Mouse (Mus musculus): ENCODE measurements around the gene Atp1b1. TPM values are rescaled to one million over a fixed set of nuclear protein-coding genes. Genes with fewer than 3 reads are reported as not detected.

The Atp1b1 gene
- total and polyA plus RNA-seq, 3 experiments = 0.23 to 0.43 TPM; not detected in 1

DNA sequence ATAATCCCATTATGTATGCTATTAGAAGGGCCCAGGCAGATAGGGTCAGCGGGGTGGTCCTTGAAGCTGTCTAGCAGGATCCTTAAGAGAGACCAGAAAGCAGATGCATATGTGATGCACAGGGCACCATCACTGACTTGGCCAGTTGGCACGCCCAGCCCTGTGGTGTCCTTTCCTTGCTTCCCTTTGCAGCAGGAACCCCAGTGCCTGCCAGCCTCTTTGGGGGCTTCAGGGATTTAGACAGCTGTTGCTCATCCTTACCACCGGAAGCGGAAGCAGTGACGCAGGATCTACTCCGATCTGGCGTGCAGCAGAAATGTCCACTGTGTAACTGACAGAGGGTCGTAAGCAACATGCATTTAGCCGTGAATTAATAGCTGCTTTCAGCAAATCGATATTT, 9.3 kb upstream of the Atp1b1 start:
- Histone ChIP-seq H3K27me3 (ENCODE audit: control insufficient read depth in 1 of 2, insufficient read depth in 2 of 2, low read length in 2 of 2) (no peaks in the 10 kb centered on the region), H3K27ac (ENCODE audit: control insufficient read depth, low read depth, low read length) (no peak overlapping the region), H3K36me3 (ENCODE audit: control insufficient read depth in 1 of 2, insufficient read depth in 2 of 2, low read length in 2 of 2) (no peaks in the 10 kb centered on the region), H3K9me3 (replicated peaks; ENCODE audit: insufficient read depth, low read length) (no peaks in the 10 kb centered on the region), H3K9ac (ENCODE audit: control insufficient read depth, low read depth, low read length, poor library complexity, severe bottlenecking) (no peak overlapping the region), H3K79me2 (ENCODE audit: control insufficient read depth, insufficient read depth, low read length, poor library complexity) (no peaks in the 10 kb centered on the region), H3K4me1 (ENCODE audit: control insufficient read depth in 1 of 2, insufficient read depth in 2 of 2, low read length in 2 of 2) (no peaks in the 10 kb centered on the region), H3K4me3 (ENCODE audit: control insufficient read depth in 1 of 2, insufficient read depth in 1 of 2, low read depth in 2 of 2, low read length in 2 of 2) (no peak overlapping the region)
- no peak for TF ChIP-seq TAL1 (IDR thresholded peaks at IDR 0.05; ENCODE audit: low read length)
- DNase-seq (ENCODE audit: low read depth, low spot score) = no peak

DNA sequence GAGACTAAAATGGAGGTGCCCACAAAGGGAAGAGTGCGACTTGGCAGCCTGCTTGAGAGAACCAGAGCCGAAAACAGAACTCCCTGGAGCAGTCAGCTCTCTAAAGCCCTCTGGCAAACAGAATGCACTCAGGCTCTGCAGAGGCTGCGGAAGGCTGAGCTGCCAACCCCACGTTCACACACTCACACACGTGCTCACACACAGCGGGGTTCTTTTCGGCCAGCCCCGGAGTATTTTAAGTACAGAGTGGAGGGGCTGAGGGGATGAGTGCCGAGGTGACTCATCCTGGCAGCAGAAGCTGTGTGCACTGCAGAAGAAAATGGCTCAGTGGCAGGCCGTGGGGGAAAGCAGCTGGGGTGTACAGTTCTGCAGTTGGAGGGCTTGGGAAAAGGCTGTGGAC, 3.6 kb upstream of the Atp1b1 start:
- no peaks in the 10 kb centered on the region for H3K4me1 ChIP-seq (ENCODE audit: control insufficient read depth in 1 of 2, insufficient read depth in 2 of 2, low read length in 2 of 2)
- DNase-seq (ENCODE audit: low read depth, low spot score) = no peak
- no peaks in the 10 kb centered on the region for H3K36me3 ChIP-seq (ENCODE audit: control insufficient read depth in 1 of 2, insufficient read depth in 2 of 2, low read length in 2 of 2)
- no peaks in the 10 kb centered on the region for H3K27me3 ChIP-seq (ENCODE audit: control insufficient read depth in 1 of 2, insufficient read depth in 2 of 2, low read length in 2 of 2)
- no peaks in the 10 kb centered on the region for H3K9me3 ChIP-seq (replicated peaks; ENCODE audit: insufficient read depth, low read length)
- no peaks in the 10 kb centered on the region for H3K79me2 ChIP-seq (ENCODE audit: control insufficient read depth, insufficient read depth, low read length, poor library complexity)
- TF ChIP-seq ELF1 (IDR thresholded peaks at IDR 0.05; ENCODE audit: low read depth, low read length) (no peak), TAL1 (IDR thresholded peaks at IDR 0.05; ENCODE audit: low read length) (no peak), EP300 (IDR thresholded peaks at IDR 0.05; ENCODE audit: low read depth in 1 of 2, low read length in 2 of 2) (no peak), MYB (IDR thresholded peaks at IDR 0.05; ENCODE audit: low read depth, low read length) (no peak), UBTF (IDR thresholded peaks at IDR 0.05; ENCODE audit: borderline replicate concordance, insufficient read depth, low read depth, low read length) (no peak), GATA1 (IDR thresholded peaks at IDR 0.05; ENCODE audit: low read depth, low read length) (no peak)
- H3K9ac ChIP-seq (ENCODE audit: control insufficient read depth, low read depth, low read length, poor library complexity, severe bottlenecking) = no peak overlapping the region
- H3K4me3 ChIP-seq (ENCODE audit: control insufficient read depth in 1 of 2, insufficient read depth in 1 of 2, low read depth in 2 of 2, low read length in 2 of 2) = no peak overlapping the region
- no peak overlapping the region for H3K27ac ChIP-seq (ENCODE audit: control insufficient read depth, low read depth, low read length)

DNA sequence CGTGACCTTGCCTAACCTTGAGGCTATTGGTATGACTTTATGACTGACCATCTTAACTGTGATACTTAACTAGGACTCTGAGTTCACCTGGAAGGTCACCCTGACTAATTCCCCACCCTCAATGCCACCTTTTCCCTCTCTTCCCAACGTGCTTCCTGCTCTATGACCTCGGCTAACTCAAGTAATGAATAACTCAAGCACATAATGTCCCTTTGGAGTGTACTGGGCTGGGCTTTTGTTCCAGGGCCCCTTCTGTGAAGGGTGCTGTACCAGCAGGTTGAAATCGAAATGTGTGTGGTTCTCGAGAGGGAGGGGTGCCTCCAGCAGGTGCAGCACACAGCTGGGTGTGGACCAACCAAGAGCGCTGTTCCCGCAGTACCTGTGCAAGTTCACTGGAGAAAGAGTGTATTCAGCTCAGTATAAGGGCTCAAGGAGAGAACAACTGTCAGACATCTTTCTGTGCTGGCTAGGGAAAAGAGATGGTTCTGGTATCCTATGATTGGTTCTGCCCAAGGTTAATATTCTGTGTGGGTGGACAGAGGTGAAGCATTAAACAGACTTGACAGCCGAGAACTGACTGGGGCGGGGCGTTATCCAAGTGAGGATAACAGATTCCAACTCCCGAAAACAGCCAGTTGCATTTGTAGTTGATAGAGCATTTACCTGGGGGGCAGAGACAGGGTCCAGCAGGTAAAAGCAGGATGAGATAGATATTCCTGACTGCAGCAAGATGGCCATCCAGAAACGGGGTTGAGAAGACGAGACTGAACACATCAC, 3.0 kb upstream of the Atp1b1 start:
- Histone ChIP-seq H3K4me3 (ENCODE audit: control insufficient read depth in 1 of 2, insufficient read depth in 1 of 2, low read depth in 2 of 2, low read length in 2 of 2) (no peak overlapping the region), H3K9me3 (replicated peaks; ENCODE audit: insufficient read depth, low read length) (no peaks in the 10 kb centered on the region), H3K4me1 (ENCODE audit: control insufficient read depth in 1 of 2, insufficient read depth in 2 of 2, low read length in 2 of 2) (no peaks in the 10 kb centered on the region), H3K27me3 (ENCODE audit: control insufficient read depth in 1 of 2, insufficient read depth in 2 of 2, low read length in 2 of 2) (no peaks in the 10 kb centered on the region), H3K27ac (ENCODE audit: control insufficient read depth, low read depth, low read length) (no peak overlapping the region), H3K79me2 (ENCODE audit: control insufficient read depth, insufficient read depth, low read length, poor library complexity) (no peaks in the 10 kb centered on the region), H3K36me3 (ENCODE audit: control insufficient read depth in 1 of 2, insufficient read depth in 2 of 2, low read length in 2 of 2) (no peaks in the 10 kb centered on the region), H3K9ac (ENCODE audit: control insufficient read depth, low read depth, low read length, poor library complexity, severe bottlenecking) (no peak overlapping the region)
- TF ChIP-seq RAD21 (IDR thresholded peaks at IDR 0.05; ENCODE audit: low read depth, low read length) (no peak), BHLHE40 (IDR thresholded peaks at IDR 0.05; ENCODE audit: borderline replicate concordance, low read depth, low read length) (no peak), GATA1 (IDR thresholded peaks at IDR 0.05; ENCODE audit: low read depth, low read length) (no peak), MAX (IDR thresholded peaks at IDR 0.05; ENCODE audit: low read length) (no peak), POLR2A (IDR thresholded peaks at IDR 0.05; ENCODE audit: control insufficient read depth in 1 of 2, insufficient read depth in 1 of 2, low read depth in 1 of 2, low read length in 2 of 2, poor library complexity in 1 of 2) (no peak), EP300 (IDR thresholded peaks at IDR 0.05; ENCODE audit: low read depth in 1 of 2, low read length in 2 of 2) (no peak), CTCF (IDR thresholded peaks at IDR 0.05 in 2 of 3, conservative IDR thresholded peaks at IDR 0.05 in 1 of 3; ENCODE audit: control insufficient read depth in 1 of 3, insufficient read depth in 1 of 3, low read depth in 2 of 3, low read length in 3 of 3, poor library complexity in 1 of 3, severe bottlenecking in 1 of 3) (no peak), MYB (IDR thresholded peaks at IDR 0.05; ENCODE audit: low read depth, low read length) (no peak), POLR2AphosphoS5 (IDR thresholded peaks at IDR 0.05; ENCODE audit: borderline replicate concordance, low read depth, low read length) (no peak), KAT2A (conservative IDR thresholded peaks at IDR 0.05; ENCODE audit: low read depth, low read length) (no peak), TCF12 (IDR thresholded peaks at IDR 0.05; ENCODE audit: low read depth, low read length) (no peak), HCFC1 (IDR thresholded peaks at IDR 0.05; ENCODE audit: low read depth, low read length) (no peak), ZC3H11A (IDR thresholded peaks at IDR 0.05; ENCODE audit: low read depth, low read length) (no peak), ZNF384 (IDR thresholded peaks at IDR 0.05; ENCODE audit: low read depth, low read length) (no peak), TAL1 (IDR thresholded peaks at IDR 0.05; ENCODE audit: low read length) (no peak), MAFK (IDR thresholded peaks at IDR 0.05; ENCODE audit: borderline replicate concordance, low read depth, low read length) (no peak), JUND (IDR thresholded peaks at IDR 0.05; ENCODE audit: low read depth, low read length) (no peak), MEF2A (IDR thresholded peaks at IDR 0.05; ENCODE audit: extremely low read depth, insufficient replicate concordance, low read depth, low read length, poor library complexity, severe bottlenecking) (no peak), POLR2AphosphoS2 (IDR thresholded peaks at IDR 0.05; ENCODE audit: low read length) (no peak), E2F4 (IDR thresholded peaks at IDR 0.05; ENCODE audit: borderline replicate concordance, low read depth, low read length) (no peak)
- DNase-seq (ENCODE audit: low read depth, low spot score) = no peak

Measured in MEL (cell line).